Mouse (Mus musculus): Measurements from ENCODE around the gene Myo5a. TPM values are rescaled to one million over a fixed set of nuclear protein-coding genes. Genes with fewer than 3 reads are reported as not detected.

Gene Myo5a
- 6.4 and 10.4 TPM in 2 replicates for polyA plus RNA-seq (2015; fragmentation: Nextera tagmentation; extraction: Ambion mirVana)

DNA sequence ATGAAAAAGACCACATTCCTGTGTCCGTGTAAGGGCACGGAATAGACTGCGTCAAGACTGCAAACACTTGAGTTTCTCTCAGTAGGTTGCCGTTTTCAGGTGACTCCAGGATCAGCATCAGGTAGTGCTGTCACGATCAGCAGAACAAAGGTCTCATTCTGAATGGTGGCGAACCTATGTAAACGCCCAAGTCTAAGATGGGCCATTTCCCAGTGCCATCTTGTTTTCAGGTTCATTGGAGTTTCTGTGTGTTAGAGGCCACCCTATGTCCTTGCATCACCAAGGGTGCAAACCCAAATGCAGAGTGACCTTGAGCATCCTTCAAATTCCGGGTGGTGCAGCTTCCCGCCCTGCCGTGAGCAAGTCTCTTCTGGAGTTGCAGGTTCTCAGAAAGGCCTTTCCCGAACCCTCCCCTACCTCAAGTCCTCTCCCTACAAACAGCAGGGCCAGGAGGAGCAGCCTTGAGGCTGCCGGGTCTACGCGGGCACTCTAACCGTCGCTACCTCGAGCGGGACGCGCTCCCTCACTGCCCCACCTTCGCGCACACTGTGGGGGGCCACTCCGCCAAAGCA is at the start of gene Myo5a:
Gene Myo5a (plus strand): TSS at position 559 of the 572 bp plus-strand sequence.
- no peak for ATAC-seq (replicated peaks; ENCODE audit: insufficient number of reproducible peaks, insufficient read depth, low FRiP score, low read depth)
- H3K4me2 ChIP-seq = peak within 1 kb of the TSS; percentile 97
- H3K27me3 ChIP-seq = no peaks in the 10 kb centered on the region
- 25% methylated on average over 23 of the region's 23 CpGs for whole genome bisulfite sequencing
- H3K4me3 ChIP-seq = peak within 1 kb of the TSS; percentile 98
- peak within 1 kb of the TSS; percentile 82 for H3K9ac ChIP-seq
- peaks cover 8% of the 10 kb centered on the region for H3K4me1 ChIP-seq (replicated peaks)
- H3K9me3 ChIP-seq (replicated peaks) = no peaks in the 10 kb centered on the region
- peak within 1 kb of the TSS; percentile 89 for H3K27ac ChIP-seq
- H3K36me3 ChIP-seq = no peaks in the 10 kb centered on the region

DNA sequence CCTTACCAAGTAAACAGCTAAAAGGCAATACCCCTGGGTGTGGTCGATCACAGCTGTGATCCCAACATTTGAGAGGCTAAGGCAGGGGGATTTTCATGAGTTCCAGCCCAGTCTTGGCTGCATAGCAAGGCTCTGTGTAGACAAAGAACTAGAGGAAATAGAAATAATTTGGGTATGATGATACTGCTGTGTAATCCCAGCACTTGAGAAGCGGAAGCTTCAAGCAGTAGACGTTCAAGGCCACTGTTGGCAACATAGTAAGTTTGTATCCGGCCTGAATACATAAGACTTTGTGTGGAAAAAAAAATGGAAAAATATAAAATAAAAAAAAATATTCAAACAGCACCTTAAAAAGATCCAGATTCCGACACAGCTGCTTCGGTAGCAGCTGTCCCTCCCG is 48.3 kb upstream of the Myo5a start:
- ATAC-seq (replicated peaks; ENCODE audit: insufficient number of reproducible peaks, insufficient read depth, low FRiP score, low read depth) = no peak
- Histone ChIP-seq H3K4me2 (no peak overlapping the region), H3K4me3 (no peak overlapping the region), H3K27ac (no peak overlapping the region), H3K27me3 (no peaks in the 10 kb centered on the region), H3K36me3 (peaks cover 35% of the 10 kb centered on the region), H3K9me3 (replicated peaks) (no peaks in the 10 kb centered on the region), H3K4me1 (replicated peaks) (0 out of 2 replicates have a peak, but pooled peaks cover 2% of the 10 kb centered on the region), H3K9ac (no peak overlapping the region)
- 83% methylated on average over 7 of the region's 7 CpGs for WGBS

DNA sequence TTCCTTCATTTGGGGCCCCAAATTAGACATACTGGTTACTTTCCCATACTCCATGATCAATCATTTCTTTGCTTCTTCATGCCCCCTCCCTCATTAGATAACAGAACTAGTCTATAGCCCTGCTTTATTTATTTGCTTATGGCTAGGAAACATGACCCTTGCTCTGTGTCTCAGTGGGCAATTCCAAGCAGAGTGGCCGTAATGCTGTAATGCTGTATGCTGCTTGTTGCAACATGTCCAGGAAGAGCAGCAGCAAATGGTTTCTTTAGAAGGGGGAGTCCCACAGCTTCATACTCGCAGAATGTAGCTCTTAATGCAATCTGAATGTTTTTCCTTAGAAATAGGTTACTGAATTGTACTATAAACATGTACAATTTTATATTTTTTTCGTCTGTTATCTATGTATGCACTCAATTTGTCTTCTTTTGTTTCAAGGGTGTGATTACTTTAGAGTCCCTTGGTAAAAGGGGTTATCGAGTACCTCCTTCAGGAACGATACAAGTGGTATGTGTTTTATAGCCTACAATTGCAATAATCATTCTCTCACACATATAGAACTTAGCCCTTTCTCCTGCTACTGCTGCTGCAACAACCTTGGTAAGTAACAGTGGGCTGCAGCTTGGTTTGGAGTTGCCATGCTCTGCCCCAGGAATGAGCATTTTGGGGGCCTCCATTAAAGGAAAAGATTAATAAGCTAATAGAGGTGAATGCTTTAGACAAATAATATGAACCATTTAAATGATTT is 47.5 kb upstream of the Myo5a start:
- 73% methylated on average over 5 of the region's 5 CpGs for WGBS
- Histone ChIP-seq H3K27me3 (no peaks in the 10 kb centered on the region), H3K36me3 (peaks cover 31% of the 10 kb centered on the region)

DNA sequence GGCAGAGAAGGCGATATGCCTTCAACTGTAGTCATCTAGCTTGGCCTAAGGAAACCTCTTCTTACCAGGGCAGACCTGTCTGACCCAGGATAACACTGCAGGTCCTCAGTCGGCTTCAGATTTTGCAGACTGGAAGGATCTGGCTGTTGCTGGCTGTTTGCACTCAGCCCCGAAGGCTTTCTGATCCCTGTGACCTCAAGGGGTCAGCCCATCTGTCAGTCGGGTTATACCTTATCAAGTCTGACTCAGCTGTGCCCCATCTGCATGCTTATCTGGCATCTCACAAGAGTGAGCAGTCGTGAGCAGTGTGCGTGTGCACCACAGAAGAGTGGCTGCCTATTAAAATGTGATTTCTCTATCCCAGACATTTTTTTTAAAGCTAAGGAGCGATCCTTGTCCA is 46.7 kb upstream of the Myo5a start:
- H3K27me3 ChIP-seq = no peaks in the 10 kb centered on the region
- WGBS = 27% methylated on average over 7 of the region's 7 CpGs
- no peak overlapping the region for H3K4me3 ChIP-seq
- no peak overlapping the region for H3K9ac ChIP-seq
- no peak overlapping the region for H3K4me2 ChIP-seq
- 0 out of 2 replicates have a peak, but pooled peaks cover 2% of the 10 kb centered on the region for H3K4me1 ChIP-seq (replicated peaks)
- no peak for ATAC-seq (replicated peaks; ENCODE audit: insufficient number of reproducible peaks, insufficient read depth, low FRiP score, low read depth)
- no peak overlapping the region for H3K27ac ChIP-seq
- H3K36me3 ChIP-seq = peaks cover 24% of the 10 kb centered on the region
- no peaks in the 10 kb centered on the region for H3K9me3 ChIP-seq (replicated peaks)

More for the DNA sequence above, 47.5 kb upstream of the Myo5a start:
- Histone ChIP-seq H3K4me2 (no peak overlapping the region), H3K9ac (no peak overlapping the region), H3K4me1 (replicated peaks) (0 out of 2 replicates have a peak, but pooled peaks cover 2% of the 10 kb centered on the region), H3K27ac (no peak overlapping the region), H3K4me3 (no peak overlapping the region), H3K9me3 (replicated peaks) (no peaks in the 10 kb centered on the region)
- no peak for ATAC-seq (replicated peaks; ENCODE audit: insufficient number of reproducible peaks, insufficient read depth, low FRiP score, low read depth)

DNA sequence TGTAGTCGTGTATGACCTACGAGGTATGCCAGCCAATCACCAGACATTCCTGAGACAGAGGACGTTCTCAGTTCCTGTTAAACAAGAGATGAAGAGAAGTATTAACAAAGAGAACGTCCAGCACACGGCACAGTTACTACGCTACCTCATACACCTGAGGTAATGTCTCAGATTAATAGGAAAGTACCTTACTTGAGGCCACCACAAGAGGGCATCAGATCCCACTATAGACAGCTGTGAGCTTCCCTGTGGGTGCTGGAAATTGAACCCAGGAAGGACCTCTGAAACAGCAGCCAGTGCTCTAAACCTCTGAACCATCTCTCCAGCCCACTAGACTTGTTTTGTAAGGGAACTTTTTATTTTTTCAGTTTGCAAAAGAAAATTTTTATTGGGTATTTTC is 45.1 kb upstream of the Myo5a start:
- 74% methylated on average over 6 of the region's 6 CpGs for WGBS
- ATAC-seq (replicated peaks; ENCODE audit: insufficient number of reproducible peaks, insufficient read depth, low FRiP score, low read depth) = no peak
- Histone ChIP-seq H3K4me1 (replicated peaks) (0 out of 2 replicates have a peak, but pooled peaks cover 2% of the 10 kb centered on the region), H3K36me3 (peaks cover 10% of the 10 kb centered on the region; the same call in 1 of the 2 replicates), H3K9me3 (replicated peaks) (no peaks in the 10 kb centered on the region), H3K9ac (no peak overlapping the region), H3K27ac (no peak overlapping the region), H3K4me3 (no peak overlapping the region), H3K27me3 (no peaks in the 10 kb centered on the region), H3K4me2 (no peak overlapping the region)

DNA sequence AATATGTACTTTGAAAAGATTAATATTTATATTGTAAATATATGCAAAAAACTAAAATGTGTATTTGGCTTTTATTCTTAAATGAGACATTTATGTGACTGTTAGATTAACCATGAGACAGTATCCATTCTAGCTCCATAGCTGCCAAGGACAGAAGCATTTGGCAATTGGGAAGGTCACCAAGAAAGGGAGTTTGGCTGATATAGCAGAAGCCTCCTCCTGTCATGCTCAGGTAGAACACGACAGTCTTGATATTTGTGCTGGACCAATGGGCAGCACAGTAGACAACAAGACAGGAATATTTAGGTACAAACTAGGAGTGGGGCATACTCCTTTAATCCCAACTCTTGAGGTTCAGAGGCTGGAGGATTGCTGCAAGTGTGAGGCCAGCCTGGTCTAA is 38.4 kb upstream of the Myo5a start:
- no peaks in the 10 kb centered on the region; the same call in 1 of the 2 replicates for H3K4me1 ChIP-seq (replicated peaks)
- no peaks in the 10 kb centered on the region for H3K27me3 ChIP-seq
- H3K27ac ChIP-seq = no peak overlapping the region
- no peak for ATAC-seq (replicated peaks; ENCODE audit: insufficient number of reproducible peaks, insufficient read depth, low FRiP score, low read depth)
- H3K36me3 ChIP-seq = peaks cover 3% of the 10 kb centered on the region; the same call in 1 of the 2 replicates
- no peak overlapping the region for H3K4me2 ChIP-seq
- WGBS = 95% methylated on average over 1 of the region's 1 CpGs
- H3K9ac ChIP-seq = no peak overlapping the region
- no peaks in the 10 kb centered on the region for H3K9me3 ChIP-seq (replicated peaks)
- no peak overlapping the region for H3K4me3 ChIP-seq

DNA sequence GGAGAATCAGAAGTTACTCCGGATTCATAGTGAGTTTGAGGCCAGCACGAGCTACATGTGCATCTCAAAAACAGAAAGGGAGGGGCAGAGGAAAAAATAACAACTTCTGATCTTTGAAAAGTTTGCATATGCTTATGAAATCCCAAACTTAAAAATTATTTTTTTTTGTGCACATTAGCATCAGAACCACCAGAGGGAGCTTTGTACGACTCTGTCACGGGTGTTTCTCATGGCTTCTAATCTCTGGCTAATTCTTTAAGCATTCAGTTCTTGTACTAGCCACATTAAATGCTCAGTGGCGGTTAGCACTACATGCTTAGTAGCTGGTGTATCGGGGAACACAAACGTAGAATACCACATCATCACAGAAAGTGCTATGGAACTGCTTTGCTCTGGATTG is 37.7 kb upstream of the Myo5a start:
- Histone ChIP-seq H3K9ac (no peak overlapping the region), H3K27ac (no peak overlapping the region), H3K4me2 (no peak overlapping the region), H3K4me1 (replicated peaks) (no peaks in the 10 kb centered on the region; the same call in 1 of the 2 replicates), H3K27me3 (no peaks in the 10 kb centered on the region), H3K36me3 (peaks cover 3% of the 10 kb centered on the region; the same call in 1 of the 2 replicates), H3K4me3 (no peak overlapping the region), H3K9me3 (replicated peaks) (no peaks in the 10 kb centered on the region)
- 54% methylated on average over 7 of the region's 7 CpGs for WGBS
- ATAC-seq (replicated peaks; ENCODE audit: insufficient number of reproducible peaks, insufficient read depth, low FRiP score, low read depth) = no peak

DNA sequence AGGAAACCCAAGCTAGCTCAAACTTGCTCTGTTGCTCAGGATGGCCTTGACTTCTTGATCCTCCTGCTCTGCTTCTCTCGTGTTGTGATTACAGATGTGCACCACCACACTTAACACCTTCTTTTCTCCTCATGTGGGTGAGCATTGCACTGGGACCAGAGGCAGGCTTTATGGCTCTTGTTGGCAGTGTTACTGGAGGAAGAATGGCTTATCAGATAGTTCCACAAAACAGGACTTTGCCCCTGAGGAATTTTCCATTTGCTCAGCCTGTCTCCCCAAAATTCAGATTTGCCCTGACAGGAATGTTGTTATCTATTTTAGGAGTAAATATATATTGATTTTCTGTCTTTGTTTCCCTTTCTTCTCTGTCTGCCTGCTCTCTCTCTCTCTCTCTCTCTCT is 36.1 kb upstream of the Myo5a start:
- Histone ChIP-seq H3K27me3 (no peaks in the 10 kb centered on the region), H3K27ac (no peak overlapping the region), H3K4me3 (no peak overlapping the region), H3K9ac (no peak overlapping the region), H3K9me3 (replicated peaks) (no peaks in the 10 kb centered on the region), H3K36me3 (peaks cover 3% of the 10 kb centered on the region; the same call in 1 of the 2 replicates), H3K4me2 (no peak overlapping the region), H3K4me1 (replicated peaks) (peaks cover 8% of the 10 kb centered on the region)
- ATAC-seq (replicated peaks; ENCODE audit: insufficient number of reproducible peaks, insufficient read depth, low FRiP score, low read depth) = no peak
- WGBS = 15% methylated on average over 1 of the region's 1 CpGs

DNA sequence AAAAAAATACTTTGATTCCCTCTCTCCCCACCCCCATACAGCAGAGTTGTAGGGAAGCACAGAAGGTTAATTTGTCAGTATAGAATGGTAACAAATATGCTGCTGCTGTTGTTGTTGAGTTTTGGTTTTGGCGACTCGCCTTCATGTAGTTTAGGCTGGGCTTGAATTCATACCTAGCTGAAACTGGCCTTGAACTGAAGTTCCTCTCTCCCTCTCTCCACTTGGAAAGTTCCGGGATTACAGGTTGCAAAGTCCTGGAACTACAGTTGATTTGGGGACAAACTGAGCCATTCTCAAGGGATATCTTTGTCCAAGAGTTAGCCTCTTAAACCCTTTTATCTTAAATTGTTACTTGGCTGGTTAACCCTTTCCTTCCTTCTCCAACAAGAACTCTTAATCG is 34.9 kb upstream of the Myo5a start:
- Histone ChIP-seq H3K36me3 (peaks cover 3% of the 10 kb centered on the region; the same call in 1 of the 2 replicates), H3K9ac (no peak overlapping the region), H3K27me3 (no peaks in the 10 kb centered on the region), H3K4me3 (no peak overlapping the region), H3K4me1 (replicated peaks) (peaks cover 8% of the 10 kb centered on the region), H3K9me3 (replicated peaks) (no peaks in the 10 kb centered on the region), H3K27ac (no peak overlapping the region), H3K4me2 (no peak overlapping the region)
- no peak for ATAC-seq (replicated peaks; ENCODE audit: insufficient number of reproducible peaks, insufficient read depth, low FRiP score, low read depth)
- WGBS = 70% methylated on average over 4 of the region's 4 CpGs

DNA sequence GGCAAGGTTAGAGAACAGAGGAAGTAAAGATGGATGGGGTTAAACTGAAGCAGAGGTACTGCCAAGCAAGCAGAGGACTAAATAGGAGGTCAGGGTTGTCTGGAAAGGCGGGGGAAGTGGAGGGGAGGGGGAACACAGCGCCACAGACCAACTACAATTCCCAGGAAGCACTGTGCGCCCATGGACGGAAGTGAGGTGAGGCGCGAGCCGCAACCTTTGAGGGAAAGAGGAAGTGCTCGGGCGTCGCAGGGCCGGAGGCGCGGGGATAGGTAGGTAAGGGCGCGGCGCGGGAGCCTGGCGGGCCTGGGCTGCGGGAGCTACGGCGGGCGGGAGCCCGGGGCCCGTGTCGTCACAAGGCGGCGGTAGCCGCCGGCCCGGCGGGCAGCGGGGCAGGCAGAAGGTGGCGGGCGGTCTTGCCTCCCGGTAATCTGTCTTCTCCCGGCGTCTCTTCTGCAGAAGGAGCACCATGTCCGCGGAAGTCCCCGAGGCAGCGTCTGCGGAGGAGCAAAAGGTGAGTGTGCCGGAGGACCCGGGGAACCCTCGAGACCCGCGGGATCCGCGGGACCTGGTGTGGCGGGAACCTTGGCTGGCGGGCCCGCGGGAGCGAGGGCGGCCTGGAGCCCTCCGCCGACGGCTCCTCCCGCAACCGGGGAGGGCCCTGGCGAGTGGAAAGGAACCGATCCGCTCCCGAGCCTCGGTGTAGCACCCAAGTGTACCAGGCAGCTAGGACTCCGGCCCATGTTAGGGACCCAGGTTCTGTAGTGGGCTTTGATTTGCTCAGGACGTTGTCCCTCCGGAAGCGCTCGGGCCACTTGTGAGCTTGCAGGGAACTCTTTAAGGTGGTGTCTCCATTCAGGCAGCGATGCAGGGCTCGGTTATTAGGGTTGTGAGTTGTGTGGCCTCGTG is 33.1 kb upstream of the Myo5a start, which contains the start of gene Arpp19:
Gene Arpp19 (plus strand): TSS at position 164 of the 906 bp plus-strand sequence.
- Histone ChIP-seq H3K27me3 (no peaks in the 10 kb centered on the region), H3K9me3 (replicated peaks) (no peaks in the 10 kb centered on the region), H3K4me2 (peak within 1 kb of the TSS; percentile 67), H3K27ac (peak within 1 kb of the TSS; percentile 41), H3K4me1 (replicated peaks) (peaks cover 10% of the 10 kb centered on the region), H3K36me3 (no peaks in the 10 kb centered on the region), H3K4me3 (peak within 1 kb of the TSS; percentile 71), H3K9ac (peak within 1 kb of the TSS; percentile 76)
- ATAC-seq (replicated peaks; ENCODE audit: insufficient number of reproducible peaks, insufficient read depth, low FRiP score, low read depth) = peak; percentile 93
- 1% methylated on average over 69 of the region's 73 CpGs for WGBS

DNA sequence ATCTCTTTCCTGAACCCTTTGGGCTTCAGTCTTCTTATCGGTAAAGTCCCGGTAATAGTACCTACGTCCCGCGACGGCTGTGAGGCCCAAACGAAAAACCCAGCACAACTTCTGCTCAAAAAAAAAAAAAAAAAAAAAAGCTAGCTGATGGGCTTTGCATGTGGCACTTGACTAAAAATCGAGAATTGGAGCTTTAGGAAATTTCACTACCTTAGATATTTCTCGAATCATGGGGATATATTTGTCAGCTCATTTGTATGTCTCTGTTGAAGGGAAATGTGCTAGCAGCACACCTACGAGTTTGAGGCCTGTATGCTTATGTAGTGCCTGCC is 32.5 kb upstream of the Myo5a start:
- Histone ChIP-seq H3K27ac (no peak overlapping the region), H3K27me3 (no peaks in the 10 kb centered on the region), H3K9ac (peak overlapping the region; percentile 76), H3K9me3 (replicated peaks) (no peaks in the 10 kb centered on the region), H3K4me3 (peak overlapping the region; percentile 71), H3K4me2 (peak overlapping the region; percentile 67), H3K4me1 (replicated peaks) (peaks cover 10% of the 10 kb centered on the region), H3K36me3 (peaks cover 3% of the 10 kb centered on the region; the same call in 1 of the 2 replicates)
- ATAC-seq (replicated peaks; ENCODE audit: insufficient number of reproducible peaks, insufficient read depth, low FRiP score, low read depth) = no peak
- WGBS = 1% methylated on average over 10 of the region's 10 CpGs
